Mouse (Mus musculus): ENCODE data around the gene Ucp2. TPM values are rescaled to one million over a fixed set of nuclear protein-coding genes. Genes with fewer than 3 reads are reported as not detected.

The Ucp2 gene
- 117 and 120 TPM in 2 replicates for polyA plus RNA-seq (2015; fragmentation: Nextera tagmentation; extraction: Ambion mirVana)

DNA sequence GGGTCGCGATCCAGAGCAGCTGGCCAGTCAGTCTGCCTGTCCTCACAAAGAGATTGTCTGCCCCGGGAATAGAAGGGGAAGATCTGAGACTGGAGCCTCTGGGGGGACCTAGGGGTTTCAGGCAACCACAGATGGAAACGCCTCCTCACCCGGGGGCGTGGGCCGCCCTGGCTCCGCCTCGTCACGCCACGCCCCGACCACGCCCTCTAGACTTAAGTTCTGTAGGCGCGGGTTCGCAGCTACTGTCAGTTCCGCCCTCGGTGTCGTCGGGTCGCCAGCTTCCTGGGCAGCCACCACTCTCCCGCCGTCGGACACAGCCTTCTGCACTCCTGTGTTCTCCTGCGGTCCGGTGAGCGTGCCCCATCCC lies at the start of gene Ucp2:
TSS of gene Ucp2 (plus strand) at position 221 of the 367 bp plus-strand sequence.

DNA sequence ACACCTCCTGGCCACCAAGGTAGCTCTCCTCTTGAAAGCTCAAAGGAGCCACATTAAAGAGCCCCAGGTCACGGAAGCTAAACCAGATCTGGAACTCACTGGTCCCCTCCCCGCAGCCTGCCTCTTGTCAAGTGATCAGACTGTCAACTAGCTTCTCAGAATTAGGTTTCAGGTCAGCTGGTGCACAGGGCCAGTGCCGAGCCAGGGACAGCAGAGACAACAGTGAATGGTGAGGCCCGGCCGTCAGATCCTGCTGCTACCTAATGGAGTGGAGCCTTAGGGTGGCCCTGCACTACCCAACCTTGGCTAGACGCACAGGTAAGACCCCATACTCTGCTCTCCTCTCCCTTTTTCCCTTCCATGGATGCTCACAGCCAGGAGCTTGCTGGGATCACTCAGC lies 20.4 kb upstream of the Ucp2 start, which contains the start of gene Ucp3:
TSS of gene Ucp3 (plus strand) at position 214 of the 400 bp plus-strand sequence.

GRCm38 (mm10) chr7:100514573-100514972 lies 21.4 kb downstream of the Ucp2 start, which contains the start of gene Dnajb13:
Dnajb13 (minus strand) TSS chr7:100514960.

DNA sequence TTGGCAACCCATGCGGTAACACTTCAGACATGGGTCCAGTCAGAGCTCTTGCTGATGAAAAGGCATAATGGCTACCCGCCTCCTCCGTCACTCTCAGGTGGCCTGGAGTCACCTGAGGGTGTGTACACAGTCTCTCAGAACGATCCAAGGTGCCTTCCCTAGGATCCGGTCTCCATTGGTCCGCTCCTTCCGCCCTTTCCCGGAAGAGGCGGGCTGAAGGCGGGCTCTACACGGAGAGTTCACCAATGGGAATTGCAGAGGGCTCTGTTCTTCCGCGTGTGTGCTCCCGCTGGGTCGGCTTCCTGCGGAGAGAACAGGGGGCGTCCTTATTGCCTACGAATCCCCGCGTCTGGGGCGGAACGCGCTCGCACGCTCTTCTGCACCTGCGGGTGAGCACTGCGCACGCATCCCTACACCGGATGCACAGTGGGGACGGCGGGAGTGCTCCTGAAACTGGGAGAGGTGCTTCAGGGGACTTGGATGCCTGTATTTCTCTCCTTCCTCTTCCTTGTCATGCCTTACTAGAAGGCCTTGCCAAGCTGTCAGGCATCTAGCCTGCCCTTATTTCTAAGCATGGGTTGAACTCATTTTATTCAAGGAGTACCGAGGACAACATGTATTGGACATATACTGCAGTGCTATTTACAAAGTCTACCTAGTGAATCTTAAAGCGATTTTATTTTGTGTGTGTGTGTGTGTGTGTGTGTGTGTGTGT lies 43.8 kb downstream of the Ucp2 start, which contains the start of gene Coa4:
TSS of gene Coa4 (plus strand) at position 268 of the 715 bp plus-strand sequence.

Other genes with a start within 250 kb of the Ucp2 start
- gene P4ha3, start 207.8 kb upstream of the Ucp2 start, polyA plus RNA-seq (2015; fragmentation: Nextera tagmentation; extraction: Ambion mirVana) = 5.0 and 8.0 TPM in 2 replicates
- gene C2cd3, start 121.1 kb upstream of the Ucp2 start, polyA plus RNA-seq (2015; fragmentation: Nextera tagmentation; extraction: Ambion mirVana) = 8.8 and 9.8 TPM in 2 replicates
- 128 and 144 TPM in 2 replicates for gene Ppme1, start 121.0 kb upstream of the Ucp2 start, polyA plus RNA-seq (2015; fragmentation: Nextera tagmentation; extraction: Ambion mirVana)
- 0.17 and 0.18 TPM in 2 replicates for gene Ucp3, start 20.3 kb upstream of the Ucp2 start, polyA plus RNA-seq (2015; fragmentation: Nextera tagmentation; extraction: Ambion mirVana)
- 3.4 and 5.2 TPM in 2 replicates for gene Dnajb13, start 21.6 kb downstream of the Ucp2 start, polyA plus RNA-seq (2015; fragmentation: Nextera tagmentation; extraction: Ambion mirVana)
- 12.0 and 12.3 TPM in 2 replicates for gene Coa4, start 43.7 kb downstream of the Ucp2 start, polyA plus RNA-seq (2015; fragmentation: Nextera tagmentation; extraction: Ambion mirVana)
- gene Rab6a, start 114.1 kb downstream of the Ucp2 start, polyA plus RNA-seq (2015; fragmentation: Nextera tagmentation; extraction: Ambion mirVana) = 319 and 342 TPM in 2 replicates
- gene Mrpl48, start 115.0 kb downstream of the Ucp2 start, polyA plus RNA-seq (2015; fragmentation: Nextera tagmentation; extraction: Ambion mirVana) = 93.2 and 102 TPM in 2 replicates
- gene Plekhb1, start 169.1 kb downstream of the Ucp2 start, polyA plus RNA-seq (2015; fragmentation: Nextera tagmentation; extraction: Ambion mirVana) = 104 and 115 TPM in 2 replicates
- gene Fam168a, start 213.3 kb downstream of the Ucp2 start, polyA plus RNA-seq (2015; fragmentation: Nextera tagmentation; extraction: Ambion mirVana) = 113 and 138 TPM in 2 replicates

Data from neural tube, postnatal 0 days (tissue).